Mouse (Mus musculus): ENCODE measurements around the gene Foxf1.

Gene Foxf1

DNA sequence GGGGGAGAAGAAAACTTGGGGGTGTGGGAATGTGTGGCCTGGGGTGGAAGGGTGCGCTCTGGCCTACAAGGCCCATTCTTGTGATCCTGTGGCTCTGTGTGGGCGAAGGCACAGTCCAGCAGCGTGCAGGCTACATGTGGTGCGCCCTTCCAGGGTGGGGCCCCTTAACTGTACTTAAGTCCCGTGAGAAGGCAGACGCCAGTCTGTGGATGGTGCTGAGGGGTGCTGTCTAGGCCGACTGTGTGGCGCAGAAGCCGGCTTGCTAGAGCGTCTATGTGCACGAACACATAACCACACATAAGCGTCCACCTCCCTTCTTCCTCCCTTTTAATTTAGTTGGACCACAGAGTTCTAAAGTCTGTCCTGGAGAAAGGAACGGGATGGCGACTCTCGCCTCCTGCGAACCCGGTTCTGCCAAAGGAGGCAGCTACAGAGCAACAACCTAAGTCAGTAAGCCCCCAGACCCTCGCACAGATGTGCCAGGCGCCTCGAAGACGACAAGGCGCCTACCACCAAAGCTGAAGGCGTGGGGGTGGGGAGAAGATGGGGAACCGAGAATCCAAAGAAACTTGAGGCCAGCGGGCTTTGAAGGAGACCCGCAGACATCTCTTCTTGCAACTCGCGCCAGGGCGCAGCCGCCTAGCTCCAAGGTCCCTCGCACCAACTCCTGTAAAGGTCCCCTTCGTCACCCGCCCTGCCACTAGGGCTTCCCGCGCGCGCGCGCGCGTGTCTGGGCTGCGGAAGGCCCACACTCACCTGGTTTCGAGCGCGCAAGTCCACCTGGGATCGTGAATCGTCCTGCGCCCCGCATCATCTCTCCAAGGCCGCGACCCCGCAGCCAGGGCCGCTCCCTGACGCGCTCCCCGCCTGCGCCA lies 1.7 kb upstream of the Foxf1 start:
- DNase-seq, result no peak

DNA sequence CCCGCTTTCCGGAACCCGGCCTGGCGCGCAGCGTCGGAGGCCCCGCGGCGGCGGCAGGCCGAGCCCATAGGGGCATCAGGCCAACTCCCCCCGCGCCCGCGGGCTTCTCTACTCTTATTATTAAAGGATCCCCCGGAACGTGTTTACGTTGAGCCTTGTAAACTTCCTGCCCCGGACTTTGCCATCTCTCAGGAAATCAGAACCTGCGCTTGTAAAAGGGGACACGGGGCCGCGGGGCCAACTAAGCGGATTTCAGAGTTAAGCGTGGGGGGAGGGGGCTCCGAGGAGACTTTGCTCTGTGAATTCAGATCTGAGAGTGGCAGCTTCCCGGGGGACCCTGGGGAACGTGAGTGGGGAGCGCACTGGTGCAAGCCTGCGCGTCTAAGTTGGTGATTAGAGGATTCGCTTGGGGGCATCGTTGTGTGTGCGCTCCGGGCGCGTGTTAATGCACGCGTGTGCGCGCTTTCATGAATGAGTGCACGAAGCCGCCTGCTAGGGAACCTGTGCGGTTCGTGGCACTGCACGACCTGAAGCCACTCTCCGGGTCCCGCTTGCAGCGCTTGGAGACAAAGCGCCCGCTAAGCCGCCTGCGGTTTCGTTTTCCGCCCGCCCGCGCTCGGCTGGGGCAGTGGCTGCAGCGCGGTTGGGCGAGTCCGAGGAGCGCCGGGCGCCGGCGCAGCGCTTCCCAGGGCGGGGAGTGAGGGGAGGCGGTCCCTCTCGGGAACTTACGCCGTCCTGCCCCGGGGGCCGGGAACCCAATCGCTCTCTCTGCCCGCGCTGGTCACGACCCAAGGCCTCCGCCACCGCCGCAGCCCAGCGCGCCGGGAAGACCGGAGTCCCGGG lies 872 bp upstream of the Foxf1 start:
- no peak for DNase-seq

DNA sequence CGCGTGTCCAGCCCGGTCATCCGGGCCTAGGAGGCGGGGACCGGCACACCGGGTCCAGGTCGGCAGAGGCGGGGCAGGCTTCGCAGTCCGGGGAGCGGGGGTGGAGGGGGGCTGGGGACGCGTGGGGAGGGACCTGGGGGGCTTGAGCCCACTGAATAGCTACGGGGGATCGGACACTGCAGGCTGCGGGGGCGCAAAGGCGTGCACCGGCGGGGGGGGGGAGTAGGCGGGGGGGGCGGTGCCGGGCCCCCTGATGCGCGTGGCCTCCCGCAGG lies 313 bp upstream of the Foxf1 start:
- DNase-seq, result no peak

DNA sequence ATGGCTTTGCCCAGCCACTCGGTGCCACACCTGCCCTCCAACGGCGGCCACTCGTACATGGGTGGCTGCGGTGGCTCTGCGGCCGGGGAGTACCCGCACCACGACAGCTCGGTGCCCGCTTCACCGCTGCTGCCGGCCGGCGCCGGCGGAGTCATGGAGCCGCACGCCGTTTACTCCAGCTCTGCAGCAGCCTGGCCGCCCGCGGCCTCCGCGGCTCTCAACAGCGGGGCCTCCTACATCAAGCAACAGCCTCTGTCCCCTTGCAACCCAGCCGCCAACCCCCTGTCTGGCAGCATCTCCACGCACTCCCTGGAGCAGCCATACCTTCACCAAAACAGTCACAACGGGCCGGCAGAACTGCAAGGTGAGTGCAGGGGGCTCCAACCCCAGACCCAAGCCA lies 825 bp downstream of the Foxf1 start:
- DNase-seq, result no peak

DNA sequence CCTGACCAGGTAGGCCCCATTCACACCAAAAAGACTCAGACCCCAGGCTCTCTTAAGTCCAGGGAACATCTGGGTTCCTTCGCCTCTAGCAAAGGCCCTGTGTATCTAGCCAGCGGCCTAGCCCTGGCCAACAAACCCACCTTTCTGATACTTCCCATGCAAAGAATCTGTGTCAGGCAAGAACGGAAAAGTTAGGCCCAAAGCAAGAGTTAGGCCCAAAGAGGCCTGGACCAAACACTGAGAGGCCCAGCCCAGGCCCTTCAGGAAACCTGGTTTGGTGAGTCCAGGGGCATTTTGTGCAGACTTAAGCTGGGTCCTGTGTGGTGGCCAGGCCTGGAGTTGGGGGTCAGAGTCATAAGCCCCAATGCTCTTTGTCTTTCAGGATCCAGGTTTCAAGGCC lies 1.4 kb downstream of the Foxf1 start:
- no peak for DNase-seq

DNA sequence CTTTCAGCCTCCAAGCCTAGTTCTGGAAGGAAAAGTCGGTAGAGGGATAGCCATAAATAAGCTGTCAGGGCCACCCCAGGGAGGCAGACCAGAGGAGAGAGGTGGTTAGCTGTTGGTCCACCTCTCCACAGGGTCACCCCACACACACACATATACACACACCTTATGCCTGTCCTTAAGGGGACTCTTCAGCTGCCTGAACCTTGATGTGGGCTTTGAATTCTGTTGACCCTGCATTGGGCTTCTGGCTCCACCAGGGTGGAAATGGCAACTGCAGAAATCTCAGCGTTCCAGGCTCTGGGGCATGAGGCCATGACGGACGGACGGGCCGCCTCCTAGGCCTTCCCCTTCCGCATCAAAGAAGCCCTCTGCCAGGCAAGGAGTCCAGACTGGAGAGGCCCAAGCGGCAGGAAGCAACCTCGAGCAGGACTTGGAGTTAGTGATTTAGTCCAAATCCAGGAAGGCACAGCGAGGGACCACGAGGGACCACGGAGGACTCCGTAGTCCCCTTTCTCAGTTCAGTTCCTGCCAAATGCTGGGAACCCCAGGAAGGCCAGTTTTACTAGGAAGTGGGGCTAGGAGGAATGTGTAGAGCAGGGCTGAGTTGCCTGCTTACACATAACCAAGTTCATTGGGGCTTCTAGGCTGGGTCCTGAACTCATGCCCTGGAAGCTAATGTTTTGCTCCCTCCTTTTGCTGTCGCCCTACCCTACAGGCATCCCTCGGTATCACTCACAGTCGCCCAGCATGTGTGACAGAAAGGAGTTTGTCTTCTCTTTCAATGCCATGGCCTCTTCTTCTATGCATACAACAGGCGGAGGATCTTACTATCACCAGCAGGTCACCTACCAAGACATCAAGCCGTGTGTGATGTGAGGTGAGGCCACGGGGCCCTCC lies 2.1 kb downstream of the Foxf1 start:
- DNase-seq, result no peak

DNA sequence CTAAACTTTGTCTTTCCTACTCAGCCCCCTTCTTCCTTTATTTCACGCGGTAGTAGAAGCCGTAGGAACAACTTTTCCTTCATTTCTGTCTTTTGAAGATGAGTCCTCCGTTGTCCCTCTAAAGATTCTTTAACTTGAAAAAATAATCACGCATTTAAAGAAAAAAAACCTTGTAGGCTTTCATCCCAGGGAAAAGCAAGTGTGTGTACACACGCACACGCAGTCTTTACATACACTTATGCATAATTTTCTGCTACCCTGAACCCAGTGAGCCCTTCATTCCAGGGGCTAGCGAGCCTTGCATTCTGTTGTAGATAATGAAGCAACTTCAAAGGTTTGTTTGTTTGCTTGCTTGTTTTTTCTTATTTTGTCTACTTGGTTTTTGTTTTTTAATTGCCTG lies 4.1 kb downstream of the Foxf1 start:
- DNase-seq, result no peak

DNA sequence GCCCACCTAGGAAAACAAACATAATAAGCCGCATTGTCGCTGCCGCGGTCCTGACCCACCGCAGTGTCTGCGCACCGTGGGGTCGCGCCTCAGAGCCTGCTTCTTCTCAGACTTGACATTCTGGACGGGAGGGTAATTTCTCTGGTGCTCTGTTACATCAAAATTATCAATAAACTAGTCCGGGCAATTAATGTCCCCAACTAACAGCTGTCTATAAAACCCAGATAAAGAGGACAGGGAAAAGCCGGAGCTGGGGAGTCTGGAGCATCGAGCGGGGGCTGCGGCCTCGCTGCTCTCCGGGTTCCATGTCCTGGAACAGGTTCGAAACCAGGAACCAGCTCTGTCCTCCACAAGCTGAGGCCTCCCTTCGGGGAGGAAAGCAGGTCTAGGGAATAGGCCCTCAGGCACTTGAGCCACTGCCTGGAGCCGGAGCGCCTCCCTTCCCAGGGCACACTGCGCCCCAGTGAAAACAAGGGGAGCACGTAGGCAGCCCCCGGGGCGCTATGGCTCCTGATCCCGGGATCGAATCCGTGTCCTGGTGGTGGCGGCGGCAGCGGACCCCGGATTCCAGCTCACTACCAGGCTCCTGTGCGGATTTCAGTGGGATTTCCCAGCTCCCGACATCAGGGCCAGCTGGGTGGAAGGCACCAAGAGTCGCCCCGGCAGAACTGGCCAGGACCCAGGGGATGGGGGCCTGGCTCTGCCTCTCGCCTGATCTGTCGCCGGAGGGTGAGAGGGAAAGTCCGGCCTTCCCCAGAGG lies 4.9 kb downstream of the Foxf1 start:
- DNase-seq, result no peak

DNA sequence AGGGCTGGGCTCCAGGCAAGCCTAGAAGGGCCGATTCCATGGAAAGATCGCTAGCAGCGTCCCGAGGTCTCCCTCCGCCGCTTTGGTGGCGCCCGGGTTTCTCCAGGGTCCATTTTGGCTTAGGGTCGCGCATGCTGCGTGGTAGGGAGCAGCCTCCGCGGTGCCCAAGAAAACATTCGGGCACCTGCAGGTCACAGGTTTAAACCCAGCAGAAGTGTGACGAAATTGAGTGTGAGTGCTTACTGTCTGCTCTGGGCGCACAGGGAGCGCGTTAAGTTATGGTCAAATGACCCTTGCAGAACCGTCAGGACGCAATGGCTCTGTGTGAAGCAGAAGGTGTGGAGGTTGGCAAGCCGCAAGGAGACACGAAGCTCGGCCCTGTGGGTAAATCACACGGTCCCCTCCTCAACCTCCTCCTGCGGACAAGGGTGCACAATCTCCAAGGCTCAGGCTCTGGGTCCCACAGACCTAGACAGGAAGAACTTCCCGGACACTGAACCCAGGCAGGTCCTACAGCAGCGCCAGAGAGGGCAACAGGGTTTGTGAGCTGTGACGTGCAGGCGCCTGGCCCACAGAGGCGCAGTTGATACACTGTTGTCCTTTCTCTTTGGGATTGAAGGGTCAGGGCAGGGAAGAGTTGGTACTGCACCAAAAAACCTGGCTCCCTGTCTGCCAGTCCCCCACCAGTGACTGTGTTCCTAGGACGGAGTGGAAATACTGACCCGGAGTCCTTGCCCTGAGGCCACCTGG lies 5.6 kb downstream of the Foxf1 start:
- DNase-seq, result no peak

DNA sequence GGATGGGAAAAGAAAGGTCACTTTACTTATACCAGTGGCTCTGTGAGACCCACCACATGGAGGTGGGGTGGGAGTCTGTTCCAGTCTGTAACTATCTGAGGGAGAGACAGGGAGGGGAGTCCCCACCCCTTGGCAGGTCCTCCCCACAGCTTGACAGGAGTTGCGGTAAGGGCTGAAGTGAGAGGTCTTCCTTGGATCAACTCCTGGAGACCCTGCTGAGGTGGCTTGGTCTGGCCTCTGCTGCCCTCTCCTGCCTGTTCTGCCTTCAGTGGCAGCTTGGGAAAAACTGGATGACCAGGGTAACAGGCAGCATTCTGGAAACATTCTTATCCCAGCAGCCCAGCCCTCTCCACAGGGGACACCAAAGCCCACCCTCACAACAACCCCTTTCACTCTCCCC lies 6.5 kb downstream of the Foxf1 start:
- no peak for DNase-seq

DNA sequence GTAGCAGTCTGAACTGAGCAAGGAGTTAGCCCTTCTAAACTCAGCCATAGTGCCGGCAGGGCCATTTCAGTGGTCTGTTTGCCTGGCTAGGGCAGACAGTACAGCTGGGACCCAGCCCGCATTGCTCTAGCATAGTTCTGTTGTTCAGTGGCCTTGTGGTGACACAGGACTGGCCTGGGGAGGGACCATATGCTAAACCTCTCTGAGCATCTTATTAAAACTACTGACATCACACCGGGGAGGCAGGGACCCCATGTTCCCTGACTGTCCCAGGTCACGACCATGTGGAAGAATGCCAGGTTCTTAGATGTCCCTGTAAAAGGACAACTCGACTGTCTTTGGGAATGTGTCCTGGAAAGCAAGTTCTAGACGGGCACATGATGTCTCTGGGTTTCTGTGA lies 8.0 kb downstream of the Foxf1 start:
- DNase-seq, result no peak

DNA sequence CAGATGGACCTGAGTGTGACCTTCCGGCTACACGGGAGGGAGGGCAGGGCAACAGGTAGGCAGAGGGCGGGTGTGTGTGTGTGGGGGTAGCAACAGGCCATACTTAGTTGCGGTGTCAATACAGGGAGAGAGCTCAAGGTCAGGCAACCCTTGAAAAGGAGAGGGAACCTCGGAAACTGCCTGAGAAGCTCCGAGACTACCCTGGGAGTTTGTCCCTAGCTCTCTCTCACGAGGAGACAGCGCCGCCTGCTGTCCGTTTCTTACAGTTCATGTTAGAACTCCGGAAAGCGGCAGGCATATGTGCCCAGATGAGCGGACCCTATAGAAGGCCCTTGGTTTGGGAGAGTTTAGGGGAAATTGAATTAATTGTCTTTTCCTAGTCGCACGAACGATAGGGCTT lies 8.4 kb downstream of the Foxf1 start:
- DNase-seq, result peak; percentile 97

DNA sequence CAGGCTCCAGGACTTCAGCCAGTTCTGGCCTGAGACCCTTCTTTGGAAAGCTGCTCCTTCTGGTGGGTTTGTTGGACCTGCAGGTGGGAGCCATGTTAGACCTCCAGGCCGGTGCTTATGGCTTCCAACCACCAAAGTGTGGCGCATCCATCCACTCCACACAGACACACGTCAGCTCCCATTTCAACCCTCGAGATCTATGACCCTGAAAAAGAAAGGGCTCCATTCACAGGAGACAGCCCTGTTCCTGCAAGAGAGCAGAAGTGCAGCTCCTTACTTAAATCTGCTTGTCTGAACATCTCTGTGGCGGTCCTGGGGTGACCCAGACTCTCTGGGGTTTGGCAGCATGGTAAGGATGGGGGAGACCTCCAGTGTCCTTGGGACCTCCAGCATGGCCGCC lies 9.3 kb downstream of the Foxf1 start:
- no peak for DNase-seq

DNA sequence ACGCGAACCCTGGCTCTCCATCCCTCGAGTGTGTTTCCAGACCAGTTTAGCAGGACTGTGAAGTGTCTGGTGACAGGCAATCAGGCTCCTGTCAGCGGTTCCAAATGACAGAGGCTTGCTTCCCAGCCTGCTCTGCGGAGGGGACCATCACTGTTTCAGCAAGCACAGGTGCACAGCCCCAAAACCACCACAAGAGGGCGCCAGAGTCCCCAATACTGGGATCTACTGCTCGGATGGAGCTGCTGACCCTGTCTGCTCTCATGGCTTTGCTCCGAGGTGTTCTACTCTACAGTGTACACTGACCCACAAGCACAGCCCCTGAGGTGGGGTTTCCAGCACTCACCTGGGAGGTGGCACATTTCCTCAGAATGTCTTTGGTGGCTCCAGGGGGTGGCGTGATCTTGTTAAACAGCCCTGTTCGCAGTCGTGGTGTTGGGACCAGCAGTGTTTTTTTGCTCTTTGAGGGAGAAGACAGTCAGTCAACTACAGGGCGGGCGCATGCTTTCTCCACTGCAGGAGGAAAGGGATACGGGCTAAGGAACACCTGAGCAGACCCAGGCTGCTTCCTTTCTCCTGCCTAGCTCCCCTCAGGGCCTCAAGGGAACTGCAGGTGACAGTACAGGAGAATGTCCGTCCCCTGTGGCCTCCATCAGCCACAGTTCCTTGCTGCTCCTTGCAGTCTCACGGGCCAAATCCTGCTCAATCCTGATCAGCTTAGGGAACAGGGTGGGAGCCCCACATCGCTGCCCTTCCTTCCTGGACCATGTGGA lies 20.0 kb downstream of the Foxf1 start:
- DNase-seq, result peak; percentile 87

DNA sequence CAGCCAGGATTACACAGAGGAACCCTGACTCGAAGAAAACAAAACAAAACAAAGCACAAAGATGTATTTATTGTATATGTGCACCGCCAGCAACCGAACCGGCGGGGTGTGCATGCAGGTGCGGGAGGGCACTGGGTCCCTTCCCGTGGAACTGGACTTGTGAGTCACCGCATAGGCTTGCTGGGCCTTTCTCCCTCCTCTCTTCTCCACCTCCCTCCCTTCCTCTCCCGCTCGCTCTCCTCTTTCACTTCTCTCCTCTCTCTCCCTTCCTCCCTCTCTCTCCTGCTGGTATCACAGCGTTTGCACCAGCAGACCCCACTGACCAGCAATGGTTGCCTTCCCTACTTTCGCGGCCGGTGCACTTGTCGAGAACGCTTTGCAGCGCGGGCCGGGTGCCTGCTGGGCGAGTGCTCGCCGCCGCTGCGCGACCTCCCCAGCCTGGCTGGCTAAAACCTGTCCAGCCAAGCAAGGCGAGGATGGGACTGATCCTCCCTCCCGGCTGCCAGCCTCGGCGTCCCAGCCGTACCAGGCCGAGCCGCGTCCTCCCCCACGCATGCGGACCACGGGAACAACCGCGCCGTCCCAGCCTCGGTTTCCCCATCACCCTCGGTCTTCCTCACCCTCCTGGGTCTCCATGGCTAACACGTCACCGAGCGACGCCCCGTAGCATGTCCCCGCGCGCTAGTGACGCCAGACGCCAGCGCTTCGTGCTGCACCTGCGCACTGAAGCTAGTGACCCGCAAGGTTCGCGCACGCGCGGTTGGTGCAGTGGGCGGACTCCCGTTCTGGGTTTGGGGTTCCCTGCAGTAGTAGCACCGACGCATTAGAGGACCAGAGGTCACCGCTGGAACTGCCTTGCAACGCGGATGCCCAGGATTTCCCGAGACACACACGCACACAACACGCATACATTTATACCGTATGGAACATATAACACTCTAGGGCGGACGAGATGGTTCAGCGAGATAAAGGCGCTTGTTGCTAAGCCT lies 23.8 kb downstream of the Foxf1 start, which contains the start of gene Mthfsd:
Gene Mthfsd, minus strand, starts transcription at position 725 of the 989 bp plus-strand sequence.
- peak; percentile 99 for DNase-seq

DNA sequence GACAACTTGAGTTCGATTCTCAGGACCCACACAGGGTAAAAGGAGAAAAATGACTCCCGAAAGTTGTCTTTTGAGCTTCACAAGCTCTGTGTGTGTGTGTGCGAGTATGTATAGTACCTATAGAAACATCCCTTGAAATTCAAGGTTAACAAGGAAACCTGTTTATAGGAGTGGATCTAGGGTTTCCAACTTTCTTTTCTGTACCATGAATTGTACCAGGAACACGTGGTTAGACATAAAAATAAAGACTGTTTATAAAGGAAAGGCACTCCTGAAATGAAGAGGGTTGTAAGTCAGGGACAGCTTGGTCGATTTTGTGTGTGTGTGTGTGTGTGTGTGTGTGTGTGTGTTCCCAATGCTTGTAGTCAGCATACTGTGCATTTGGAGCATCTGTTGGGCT lies 24.5 kb downstream of the Foxf1 start:
- DNase-seq, result no peak

DNA sequence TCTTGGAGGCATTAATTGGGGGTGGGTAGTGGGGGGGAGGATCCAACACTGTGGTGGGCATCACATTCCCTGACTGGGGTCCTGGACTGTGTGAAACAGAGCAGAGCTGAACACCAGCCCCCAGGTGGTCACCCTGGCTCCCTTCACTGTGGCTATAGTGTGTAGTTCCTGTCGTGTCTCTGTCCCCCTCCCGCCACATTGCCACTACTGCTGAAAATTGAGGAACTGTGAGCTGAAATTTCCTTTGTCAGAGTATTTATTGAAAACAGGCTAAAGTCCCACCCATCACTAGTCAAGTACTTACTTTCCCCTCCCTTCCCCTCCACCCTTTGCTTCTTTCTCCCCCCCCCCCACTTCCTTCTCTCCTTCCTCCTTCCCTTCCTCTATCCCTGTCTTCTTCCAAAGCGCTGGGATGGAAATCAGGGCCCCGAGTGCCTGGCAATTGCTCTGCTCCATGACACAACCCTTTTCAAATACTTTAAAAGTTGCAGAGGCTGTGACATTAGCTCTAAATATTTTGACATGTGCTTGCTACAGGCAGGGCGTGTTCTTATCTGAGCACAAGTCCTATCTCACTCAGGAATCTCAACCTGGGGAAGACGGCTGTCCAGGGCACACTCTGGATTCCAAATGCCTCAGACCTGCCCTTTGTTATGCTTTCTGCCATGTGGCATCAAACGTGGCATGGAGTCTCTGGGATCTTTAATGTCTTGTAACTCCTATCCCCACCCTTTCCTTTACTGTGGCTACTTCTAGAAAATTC lies 27.1 kb downstream of the Foxf1 start:
- DNase-seq, result no peak

DNA sequence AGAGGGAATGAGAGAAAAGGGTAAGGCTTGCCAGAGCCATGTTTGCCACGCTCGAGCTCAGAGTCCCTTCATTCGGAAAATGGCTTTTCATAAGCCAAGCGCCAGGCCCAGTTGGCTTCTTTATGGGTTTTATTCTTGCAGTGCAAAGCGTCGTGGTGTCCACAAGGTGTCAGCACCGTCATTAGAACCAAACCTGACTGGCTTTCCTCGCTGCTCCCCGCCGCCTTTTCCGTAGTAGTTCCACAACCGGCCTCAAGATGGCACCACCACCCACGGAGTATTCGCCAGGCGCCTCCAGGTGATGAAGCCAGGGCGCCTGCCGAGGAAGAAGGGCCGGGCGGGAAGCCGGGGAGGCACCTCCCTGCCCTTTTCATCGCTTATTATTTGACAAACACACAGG lies 29.1 kb downstream of the Foxf1 start:
- DNase-seq, result peak; percentile 96

DNA sequence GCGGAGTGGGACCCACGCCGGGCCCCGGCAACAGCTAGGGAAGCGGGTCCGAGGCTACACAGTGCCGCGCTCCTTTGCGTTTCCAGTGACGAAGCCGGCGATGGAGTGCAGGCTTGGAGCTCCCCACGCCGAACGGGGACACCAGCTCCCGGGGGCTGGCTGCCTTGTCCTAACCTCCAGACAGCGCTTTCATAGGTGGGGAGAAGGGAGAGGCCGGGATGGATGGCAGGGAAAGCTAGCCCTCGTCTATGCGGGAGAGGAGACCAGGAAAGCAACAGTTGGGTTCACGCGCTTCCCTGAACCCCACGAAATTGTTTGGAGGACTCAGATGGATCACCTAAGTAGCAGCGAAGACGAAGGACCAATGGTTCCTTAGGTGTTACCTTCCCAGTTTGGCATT lies 30.9 kb downstream of the Foxf1 start:
- DNase-seq, result no peak
